In the genomic region with DNA sequence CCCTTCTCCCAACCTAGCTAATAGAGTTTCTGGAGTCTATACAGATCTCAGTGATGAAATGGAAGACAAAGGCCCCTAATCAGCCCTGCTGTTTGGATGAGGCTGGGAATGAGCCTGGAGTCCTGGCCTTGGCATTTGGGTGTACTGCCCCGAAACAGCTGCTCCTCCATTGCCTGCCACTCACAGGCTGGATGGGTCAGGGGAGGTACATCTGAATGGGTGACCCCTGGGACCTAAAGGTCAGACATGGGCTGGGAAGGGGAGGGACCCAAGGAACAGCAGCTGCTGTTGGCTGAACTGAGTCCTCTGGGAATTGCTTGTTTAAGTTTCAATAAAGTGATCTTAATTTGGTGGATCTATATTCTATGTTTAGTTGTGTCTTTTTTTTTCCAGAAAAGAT, we compare ENCODE assay signal across 22 mouse cellular contexts.
DNase-seq lines count a peak whose midpoint lies in the region; ATAC-seq lines count a peak whose summit lies in the region.
"Had no signal": no experiment of that assay in that cellular context is flagged by ENCODE, and none has a peak within 500 bp of the region (broad histone marks: within the 10 kb centered on the region; RNA-seq: fewer than 3 reads in every experiment).

No protein-coding gene starts in this region.

- no peaks in the 10 kb centered on the region for H3K36me3 ChIP-seq in hindbrain, embryonic 11.5 days (ENCODE audit: control insufficient read depth, insufficient read depth, low read length)
- H3K36me3 ChIP-seq in hindbrain, embryonic 14.5 days (replicated peaks; ENCODE audit: control insufficient read depth, insufficient read depth), result no peaks in the 10 kb centered on the region
- H3K36me3 ChIP-seq: limb, embryonic 13.5 days; liver, embryonic 12.5 days had no signal

- no peaks in the 10 kb centered on the region for H3K9me3 ChIP-seq in hindbrain, embryonic 11.5 days (ENCODE audit: control insufficient read depth, low read length)
- H3K9me3 ChIP-seq in hindbrain, embryonic 14.5 days (ENCODE audit: control insufficient read depth, low read length), result no peaks in the 10 kb centered on the region
- H3K9me3 ChIP-seq: limb, embryonic 13.5 days; liver, embryonic 12.5 days had no signal

- H3K9ac ChIP-seq in hindbrain, embryonic 11.5 days (ENCODE audit: low read depth, low read length), result no peak overlapping the region
- no peak overlapping the region for H3K9ac ChIP-seq in hindbrain, embryonic 14.5 days
- H3K9ac ChIP-seq: limb, embryonic 13.5 days; liver, embryonic 12.5 days had no signal

- peak; percentile 69 for DNase-seq in hindbrain, embryonic 11.5 days (ENCODE audit: low spot score)
- DNase-seq in hindbrain, embryonic 14.5 days (ENCODE audit: low spot score), result no peak
- DNase-seq in R1 (ENCODE audit: low read depth, low spot score), result peak; percentile 3
- DNase-seq in embryo, embryonic 9.5 days (ENCODE audit: extremely low spot score), result peak; percentile 73
- DNase-seq in yolk sac, embryonic 10.5 days (ENCODE audit: low spot score), result peak; percentile 9
- no peak for DNase-seq in cerebellum, adult 18-20 months
- DNase-seq: adrenal gland, postnatal 25 days; cerebellum, postnatal 14 days; gastrocnemius, postnatal 10 days; heart, adult 11 months; kidney, adult 11 months; kidney, postnatal 4 days; layer of hippocampus, adult 9-11 months; lung, adult 18-20 months; lung, postnatal 10 days; midbrain, embryonic 14.5 days; right cerebral cortex, postnatal 14 days had no signal

- H3K4me3 ChIP-seq in hindbrain, embryonic 11.5 days (ENCODE audit: low read depth, low read length), result no peak overlapping the region
- no peak overlapping the region for H3K4me3 ChIP-seq in hindbrain, embryonic 14.5 days (replicated peaks; ENCODE audit: low read length)
- H3K4me3 ChIP-seq: limb, embryonic 13.5 days; liver, embryonic 12.5 days had no signal

- H3K27me3 ChIP-seq in hindbrain, embryonic 11.5 days (ENCODE audit: control insufficient read depth, insufficient read depth, low read length), result no peaks in the 10 kb centered on the region
- no peaks in the 10 kb centered on the region for H3K27me3 ChIP-seq in hindbrain, embryonic 14.5 days (ENCODE audit: control insufficient read depth, insufficient read depth, low read length)
- H3K27me3 ChIP-seq: CH12.LX; limb, embryonic 13.5 days; liver, embryonic 12.5 days had no signal

- H3K27ac ChIP-seq in hindbrain, embryonic 11.5 days (ENCODE audit: low read depth, low read length), result no peak overlapping the region
- no peak overlapping the region for H3K27ac ChIP-seq in hindbrain, embryonic 14.5 days
- H3K27ac ChIP-seq: limb, embryonic 13.5 days; liver, embryonic 12.5 days had no signal

- ATAC-seq in hindbrain, embryonic 11.5 days (ENCODE audit: low FRiP score), result peak; percentile 63; the same call in 1 of the 2 replicates
- ATAC-seq in hindbrain, embryonic 14.5 days (ENCODE audit: low FRiP score), result no peak
- ATAC-seq in CD4-positive, CD25-positive, alpha-beta regulatory T cell, adult 4 months, result no peak
- ATAC-seq: liver, embryonic 12.5 days had no signal

- 5% methylated on average over 1 of the region's 1 CpGs for WGBS in hindbrain, embryonic 11.5 days
- WGBS in hindbrain, embryonic 14.5 days, result 4% methylated on average over 1 of the region's 1 CpGs

- H3K4me2 ChIP-seq in hindbrain, embryonic 11.5 days (replicated peaks; ENCODE audit: low read depth, low read length), result no peak overlapping the region
- H3K4me2 ChIP-seq in hindbrain, embryonic 14.5 days (replicated peaks), result no peak overlapping the region
- H3K4me2 ChIP-seq: heart, embryonic 11.5 days; limb, embryonic 13.5 days; liver, embryonic 12.5 days had no signal

- no peaks in the 10 kb centered on the region for H3K4me1 ChIP-seq in hindbrain, embryonic 11.5 days (replicated peaks; ENCODE audit: control insufficient read depth, insufficient read depth, low read length)
- no peaks in the 10 kb centered on the region for H3K4me1 ChIP-seq in hindbrain, embryonic 14.5 days (replicated peaks; ENCODE audit: control insufficient read depth, insufficient read depth, low read length)
- H3K4me1 ChIP-seq: limb, embryonic 13.5 days; liver, embryonic 12.5 days had no signal

Comparison
In these comparisons a context has a peak if more than half of its experiments do, and no peak if none do; other contexts are left out.
1. DNase-seq: peak in hindbrain, embryonic 11.5 days (single experiment), R1 (single experiment), embryo, embryonic 9.5 days (single experiment) and yolk sac, embryonic 10.5 days (single experiment); none in hindbrain, embryonic 14.5 days (single experiment) and cerebellum, adult 18-20 months (0 of 2).